Mouse (Mus musculus) small intestine, adult 2 months (tissue): ENCODE measurements at regions not wholly inside any gene's neighbourhood (a gene's known extent, or its start where the extent isn't known, plus 50 kb on each side); places are given as distances from the start of the nearest gene placed in this dataset.

ENCODE experiments used
- CTCF ChIP-seq: fragments of 200-500 bp; IDR thresholded peaks from 2 replicates; pipeline ENCODE4 v1.5.1; 2012; ENCODE audit warnings: low read depth, mild to moderate bottlenecking, control low read depth, inconsistent platforms, low read length, moderate library complexity, mixed read lengths; ENCODE audit not compliant: insufficient replicate concordance, insufficient read length; ENCODE audit errors: extremely low read depth
- POLR2A ChIP-seq: fragments of 200-500 bp; IDR thresholded peaks from 2 replicates; pipeline ENCODE4 v1.6.1; 2012; ENCODE audit warnings: low read depth, mild to moderate bottlenecking, control low read depth, inconsistent platforms, low read length, moderate library complexity

DNA sequence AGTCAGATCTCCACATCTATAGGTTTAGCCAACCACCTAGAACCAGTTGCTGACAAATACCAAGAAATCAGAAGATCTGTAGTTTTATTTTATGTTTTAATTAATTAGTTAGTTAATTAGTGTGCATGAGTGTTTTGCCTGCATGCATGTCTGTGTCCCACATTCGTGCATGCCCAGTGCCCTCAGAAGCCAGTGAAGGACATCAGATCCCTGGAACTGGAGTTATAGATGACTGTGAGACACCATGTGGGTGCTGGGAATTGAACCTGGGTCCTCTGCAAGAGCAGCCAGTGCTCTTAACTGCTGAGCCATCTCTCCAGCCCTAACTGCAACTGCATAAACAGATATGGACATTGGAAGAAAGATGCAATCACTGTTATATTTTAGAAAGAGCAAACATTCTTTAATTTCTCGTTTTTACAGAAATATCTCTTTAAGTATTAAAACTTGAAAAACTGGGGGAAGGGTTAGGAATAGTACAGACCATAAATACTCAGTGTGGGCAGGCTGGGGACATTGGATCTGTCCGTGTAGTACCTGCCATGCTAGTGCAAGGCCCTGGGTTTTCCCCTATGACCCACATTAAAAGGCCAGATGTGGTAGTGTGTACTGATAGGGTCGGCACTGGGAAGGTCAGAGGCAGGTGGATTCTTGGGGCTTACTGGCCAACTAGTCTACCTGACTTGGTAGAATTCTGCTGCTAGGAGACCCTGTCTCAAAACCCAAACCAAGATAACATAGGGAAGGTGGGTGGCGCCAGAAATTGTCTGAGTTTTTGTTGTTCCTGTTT is 83.3 kb upstream of the Cpm start:
- no peak for TF ChIP-seq POLR2A
- TF ChIP-seq CTCF, result no peak
